Mouse (Mus musculus) heart, embryonic 15.5 days (tissue): ENCODE data around the gene Hmgcl. TPM values are rescaled to one million over a fixed set of nuclear protein-coding genes. Genes with fewer than 3 reads are reported as not detected.
"Not testable (repeated sequence)": the region's sequence is repeated elsewhere in the genome, so short reads cannot be mapped to it uniquely, and the experiment has no call there.

ENCODE experiments used
- ATAC-seq: fragments of 200-750 bp; cut with Nextera tagmentation; replicated peaks from 2 replicates; pipeline ENCODE4 v1.8.0; 2017; ENCODE audit warnings: low read depth, moderate TSS enrichment; ENCODE audit not compliant: insufficient number of reproducible peaks, insufficient read depth, low FRiP score
- H3K27ac ChIP-seq: fragments of 300-500 bp; sonication (generic); 2 replicates; pipeline ENCODE4 v1.5.1; 2015; ENCODE audit warnings: mild to moderate bottlenecking, inconsistent platforms
- H3K27me3 ChIP-seq: fragments of 300-500 bp; sonication (generic); 2 replicates; pipeline ENCODE4 v1.6.1; 2015; ENCODE audit warnings: inconsistent platforms
- H3K36me3 ChIP-seq: fragments of 300-500 bp; sonication (generic); 2 replicates; pipeline ENCODE4 v1.6.1; 2015; ENCODE audit warnings: mild to moderate bottlenecking, inconsistent platforms
- H3K4me1 ChIP-seq: fragments of 300-500 bp; sonication (generic); replicated peaks from 2 replicates; pipeline ENCODE4 v1.6.1; 2015; ENCODE audit warnings: inconsistent platforms
- H3K4me2 ChIP-seq: fragments of 300-500 bp; sonication (generic); 2 replicates; pipeline ENCODE4 v1.6.1; 2015; ENCODE audit warnings: inconsistent platforms, mild to moderate bottlenecking, moderate library complexity
- H3K4me3 ChIP-seq: fragments of 300-500 bp; sonication (generic); 2 replicates; pipeline ENCODE4 v1.5.1; 2015; ENCODE audit warnings: mild to moderate bottlenecking, inconsistent platforms
- H3K9ac ChIP-seq: fragments of 300-500 bp; sonication (generic); 2 replicates; pipeline ENCODE4 v1.6.1; 2015; ENCODE audit warnings: mild to moderate bottlenecking, inconsistent platforms
- H3K9me3 ChIP-seq: fragments of 300-500 bp; sonication (generic); replicated peaks from 2 replicates; pipeline ENCODE4 v1.6.1; 2016; ENCODE audit warnings: inconsistent platforms
- WGBS: fragments of 180-500 bp; shearing (Covaris S2); methylation state at CpG from one replicate; pipeline ENCODE4 v1.1.7; 2015; ENCODE audit warnings: mixed read lengths; 5-methylcytosine and 5-hydroxymethylcytosine counted together
- polyA plus RNA-seq: library from polyadenylated mRNA; unstranded; fragments of >200 nt; fragmentation: Nextera tagmentation; extraction: Ambion mirVana; gene quantifications from 2 replicates; pipeline ENCODE4 v1.2.1, GENCODE M21; 2015

Hmgcl gene
- polyA plus RNA-seq, 1 experiment from 2014 or later: 80.2 TPM

GRCm38 (mm10) chr4:135971805-135972555 is 25.7 kb downstream of the Hmgcl start:
- Histone ChIP-seq H3K9me3 (no peaks in the 10 kb centered on the region), H3K36me3 (peaks cover 56% of the 10 kb centered on the region), H3K4me2 (peak overlapping the region; percentile 87), H3K4me3 (peak overlapping the region; percentile 99), H3K9ac (peak overlapping the region; percentile 98), H3K27me3 (no peaks in the 10 kb centered on the region), H3K27ac (peak overlapping the region; percentile 68), H3K4me1 (peaks cover 20% of the 10 kb centered on the region)
- no peak for ATAC-seq
- under 1% methylated on average over 35 of the region's 35 CpGs for WGBS

GRCm38 (mm10) chr4:135972556-135972906 is 26.3 kb downstream of the Hmgcl start, which contains the start of gene Lypla2:
TSS of gene Lypla2 (minus strand) at chr4:135972626.
- Histone ChIP-seq H3K36me3 (peaks cover 54% of the 10 kb centered on the region), H3K4me3 (peak within 1 kb of the TSS; percentile 99), H3K4me2 (peak within 1 kb of the TSS; percentile 87), H3K27ac (peak within 1 kb of the TSS; percentile 68), H3K27me3 (no peaks in the 10 kb centered on the region), H3K4me1 (peaks cover 20% of the 10 kb centered on the region), H3K9ac (peak within 1 kb of the TSS; percentile 98), H3K9me3 (no peaks in the 10 kb centered on the region)
- peak; percentile 78 for ATAC-seq
- WGBS: under 1% methylated on average over 19 of the region's 19 CpGs

- Histone ChIP-seq H3K4me1 (peaks cover 20% of the 10 kb centered on the region), H3K4me3 (peak overlapping the region; percentile 99), H3K9ac (peak overlapping the region; percentile 98; the same call in 1 of the 2 replicates), H3K27me3 (no peaks in the 10 kb centered on the region), H3K36me3 (peaks cover 49% of the 10 kb centered on the region), H3K27ac (peak overlapping the region; percentile 68), H3K9me3 (no peaks in the 10 kb centered on the region), H3K4me2 (peak overlapping the region; percentile 87)
- no peak for ATAC-seq
- 46% methylated on average over 13 of the region's 13 CpGs for WGBS
Measured at GRCm38 (mm10) chr4:135972911-135973811, 26.9 kb downstream of the Hmgcl start.

GRCm38 (mm10) chr4:135976146-135976545 is 29.9 kb downstream of the Hmgcl start:
- Histone ChIP-seq H3K4me3 (no peak overlapping the region), H3K4me2 (no peak overlapping the region), H3K36me3 (peaks cover 31% of the 10 kb centered on the region; the same call in 1 of the 2 replicates), H3K9ac (no peak overlapping the region), H3K27me3 (no peaks in the 10 kb centered on the region), H3K4me1 (peaks cover 14% of the 10 kb centered on the region), H3K9me3 (no peaks in the 10 kb centered on the region), H3K27ac (no peak overlapping the region)
- ATAC-seq: no peak
- WGBS: 90% methylated on average over 12 of the region's 12 CpGs

- H3K4me2 ChIP-seq, H3K9me3 ChIP-seq, H3K27me3 ChIP-seq, H3K4me1 ChIP-seq, H3K4me3 ChIP-seq, H3K27ac ChIP-seq, H3K9ac ChIP-seq, ATAC-seq: not testable (repeated sequence)
- peaks cover 47% of the 10 kb centered on the region; the same call in 1 of the 2 replicates for H3K36me3 ChIP-seq
- 95% methylated on average over 5 of the region's 5 CpGs for WGBS
Measured at GRCm38 (mm10) chr4:135980223-135980622, 34.0 kb downstream of the Hmgcl start.

- WGBS: 82% methylated on average over 7 of the region's 7 CpGs
- H3K9ac ChIP-seq: no peak overlapping the region
- peaks cover 35% of the 10 kb centered on the region; the same call in 1 of the 2 replicates for H3K36me3 ChIP-seq
- H3K4me3 ChIP-seq: no peak overlapping the region
- H3K27ac ChIP-seq: no peak overlapping the region
- no peak overlapping the region for H3K4me2 ChIP-seq
- H3K9me3 ChIP-seq: no peaks in the 10 kb centered on the region
- no peak for ATAC-seq
- H3K4me1 ChIP-seq: peaks cover 10% of the 10 kb centered on the region
- H3K27me3 ChIP-seq: no peaks in the 10 kb centered on the region
Measured at GRCm38 (mm10) chr4:135981524-135982063, 35.3 kb downstream of the Hmgcl start.

GRCm38 (mm10) chr4:135984556-135984955 is 38.3 kb downstream of the Hmgcl start:
- 74% methylated on average over 5 of the region's 5 CpGs for whole genome bisulfite sequencing
- H3K27me3 ChIP-seq: no peaks in the 10 kb centered on the region
- H3K4me2 ChIP-seq: no peak overlapping the region
- H3K27ac ChIP-seq: no peak overlapping the region
- H3K9me3 ChIP-seq: no peaks in the 10 kb centered on the region
- no peak overlapping the region for H3K9ac ChIP-seq
- no peak for ATAC-seq
- H3K36me3 ChIP-seq: peaks cover 24% of the 10 kb centered on the region; the same call in 1 of the 2 replicates
- peaks cover 12% of the 10 kb centered on the region for H3K4me1 ChIP-seq
- no peak overlapping the region for H3K4me3 ChIP-seq

GRCm38 (mm10) chr4:135985193-135985592 is 38.9 kb downstream of the Hmgcl start:
- H3K27ac ChIP-seq: no peak overlapping the region
- no peak overlapping the region for H3K4me2 ChIP-seq
- H3K36me3 ChIP-seq: peaks cover 24% of the 10 kb centered on the region; the same call in 1 of the 2 replicates
- ATAC-seq: no peak
- no peak overlapping the region for H3K9ac ChIP-seq
- WGBS: 83% methylated on average over 5 of the region's 5 CpGs
- H3K27me3 ChIP-seq: no peaks in the 10 kb centered on the region
- peak overlapping the region; percentile 80; the same call in 1 of the 2 replicates for H3K4me3 ChIP-seq
- H3K9me3 ChIP-seq: no peaks in the 10 kb centered on the region
- peaks cover 12% of the 10 kb centered on the region for H3K4me1 ChIP-seq

- no peak overlapping the region for H3K27ac ChIP-seq
- H3K9ac ChIP-seq: 0 out of 2 replicates have a peak overlapping the region, but pooled peaks have one; percentile 92
- peak overlapping the region; percentile 87 for H3K4me2 ChIP-seq
- H3K27me3 ChIP-seq: no peaks in the 10 kb centered on the region
- WGBS: 82% methylated on average over 7 of the region's 7 CpGs
- no peak for ATAC-seq
- H3K9me3 ChIP-seq: no peaks in the 10 kb centered on the region
- H3K4me3 ChIP-seq: peak overlapping the region; percentile 80
- peaks cover 24% of the 10 kb centered on the region; the same call in 1 of the 2 replicates for H3K36me3 ChIP-seq
- peaks cover 12% of the 10 kb centered on the region for H3K4me1 ChIP-seq
Measured at GRCm38 (mm10) chr4:135985769-135986168, 39.5 kb downstream of the Hmgcl start.

- H3K4me3 ChIP-seq: peak overlapping the region; percentile 80
- WGBS: 10% methylated on average over 23 of the region's 23 CpGs
- H3K27me3 ChIP-seq: no peaks in the 10 kb centered on the region
- peak; percentile 12 for ATAC-seq
- peaks cover 12% of the 10 kb centered on the region for H3K4me1 ChIP-seq
- H3K27ac ChIP-seq: peak overlapping the region; percentile 87
- H3K9me3 ChIP-seq: no peaks in the 10 kb centered on the region
- peak overlapping the region; percentile 87 for H3K4me2 ChIP-seq
- H3K9ac ChIP-seq: peak overlapping the region; percentile 92
- peaks cover 24% of the 10 kb centered on the region; the same call in 1 of the 2 replicates for H3K36me3 ChIP-seq
Measured at GRCm38 (mm10) chr4:135986301-135986942, 40.2 kb downstream of the Hmgcl start.
